27 mouse cellular contexts compared by ENCODE assay signal in genomic region chr5:66455271-66455670, GRCm38 (mm10).
A peak's percentile ranks its signal among the peaks of the same experiment; 100 is the strongest.
DNase-seq lines count a peak whose midpoint lies in the region; ATAC-seq and TF ChIP-seq lines count a peak whose summit lies in the region.
"Had no signal": no experiment of that assay in that cellular context is flagged by ENCODE, and none has a peak within 500 bp of the region (broad histone marks: within the 10 kb centered on the region; RNA-seq: fewer than 3 reads in every experiment).

No protein-coding gene starts in this region.

- no peak overlapping the region for H3K4me3 ChIP-seq in liver, adult 2 months (ENCODE audit: insufficient read depth, low read depth, low read length)
- no peak overlapping the region for H3K4me3 ChIP-seq in liver, embryonic 11.5 days (ENCODE audit: low read depth, low read length)
- H3K4me3 ChIP-seq: embryonic facial prominence, embryonic 10.5 days; embryonic facial prominence, embryonic 15.5 days; forebrain, embryonic 13.5 days; hindbrain, embryonic 12.5 days; intestine, embryonic 15.5 days; lung, embryonic 15.5 days; midbrain, embryonic 12.5 days; neural tube, embryonic 13.5 days had no signal

- no peaks in the 10 kb centered on the region for H3K27me3 ChIP-seq in liver, adult 2 months (ENCODE audit: control insufficient read depth, insufficient read depth, low read length)
- no peaks in the 10 kb centered on the region for H3K27me3 ChIP-seq in liver, embryonic 11.5 days (replicated peaks; ENCODE audit: control insufficient read depth, insufficient read depth, low read length)
- H3K27me3 ChIP-seq: embryonic facial prominence, embryonic 15.5 days; forebrain, embryonic 13.5 days; hindbrain, embryonic 12.5 days; intestine, embryonic 15.5 days; lung, embryonic 15.5 days; midbrain, embryonic 12.5 days; neural tube, embryonic 13.5 days; Patski had no signal

- no peak overlapping the region for H3K9ac ChIP-seq in liver, adult 2 months (ENCODE audit: low read depth, low read length)
- no peak overlapping the region for H3K9ac ChIP-seq in liver, embryonic 11.5 days (ENCODE audit: low read depth, low read length)
- H3K9ac ChIP-seq: embryonic facial prominence, embryonic 15.5 days; forebrain, embryonic 13.5 days; hindbrain, embryonic 12.5 days; intestine, embryonic 15.5 days; lung, embryonic 15.5 days; midbrain, embryonic 12.5 days; neural tube, embryonic 13.5 days had no signal

- H3K4me2 ChIP-seq in liver, embryonic 11.5 days = no peak overlapping the region
- H3K4me2 ChIP-seq: embryonic facial prominence, embryonic 15.5 days; forebrain, embryonic 13.5 days; heart, embryonic 11.5 days; hindbrain, embryonic 12.5 days; intestine, embryonic 15.5 days; lung, embryonic 15.5 days; midbrain, embryonic 12.5 days; neural tube, embryonic 13.5 days had no signal

- ATAC-seq in liver, embryonic 11.5 days (replicated peaks; ENCODE audit: low FRiP score) = no peak
- no peak for ATAC-seq in megakaryocyte-erythroid progenitor cell, adult 5-6 weeks (replicated peaks; ENCODE audit: low FRiP score, low TSS enrichment, poor library complexity, severe bottlenecking)
- ATAC-seq: forebrain, embryonic 13.5 days; hindbrain, postnatal 0 days; intestine, embryonic 15.5 days; Patski had no signal

- H3K27ac ChIP-seq in liver, adult 2 months (replicated peaks; ENCODE audit: insufficient read depth, low read depth, low read length) = no peak overlapping the region
- no peak overlapping the region for H3K27ac ChIP-seq in liver, embryonic 11.5 days (ENCODE audit: low read depth, low read length)
- H3K27ac ChIP-seq: embryonic facial prominence, embryonic 10.5 days; embryonic facial prominence, embryonic 15.5 days; forebrain, embryonic 13.5 days; hindbrain, embryonic 12.5 days; hindbrain, postnatal 0 days; intestine, embryonic 15.5 days; lung, embryonic 15.5 days; midbrain, embryonic 12.5 days; neural tube, embryonic 13.5 days; stomach, postnatal 0 days had no signal

- H3K9me3 ChIP-seq in liver, embryonic 11.5 days (ENCODE audit: control insufficient read depth, low read length) = no peaks in the 10 kb centered on the region
- H3K9me3 ChIP-seq: embryonic facial prominence, embryonic 15.5 days; forebrain, embryonic 13.5 days; hindbrain, embryonic 12.5 days; intestine, embryonic 15.5 days; lung, embryonic 15.5 days; midbrain, embryonic 12.5 days; neural tube, embryonic 13.5 days had no signal

- H3K4me1 ChIP-seq in liver, adult 2 months (ENCODE audit: control insufficient read depth, insufficient read depth, low read length) = peaks cover 8% of the 10 kb centered on the region
- peaks cover 8% of the 10 kb centered on the region for H3K4me1 ChIP-seq in liver, embryonic 11.5 days (replicated peaks; ENCODE audit: control insufficient read depth, insufficient read depth, low read length)
- H3K4me1 ChIP-seq: midbrain, embryonic 12.5 days had no signal

- WGBS in liver, adult 2 months = 41% methylated on average over 5 of the region's 5 CpGs
- 74% methylated on average over 5 of the region's 5 CpGs for WGBS in liver, embryonic 11.5 days

- TF ChIP-seq POLR2A in liver, adult 2 months (IDR thresholded peaks at IDR 0.05; ENCODE audit: extremely low read depth, insufficient read depth, low read length) = no peak

- no peak for TF ChIP-seq CTCF in liver, adult 2 months (IDR thresholded peaks at IDR 0.05; ENCODE audit: low read depth, low read length)

- peak; percentile 24 for DNase-seq in adrenal gland, adult 8-10 months
- no peak for DNase-seq in adrenal gland, postnatal 25 days
- peak; percentile 51 for DNase-seq in kidney, adult 18-20 months
- no peak for DNase-seq in kidney, postnatal 4 days
- DNase-seq in liver, adult 2 months (ENCODE audit: extremely low read depth, low read depth, low spot score) = peak; percentile 87
- DNase-seq in liver, embryonic 11.5 days (ENCODE audit: low spot score) = no peak
- DNase-seq: cerebellum, adult 18-20 months; cerebellum, postnatal 25 days; gastrocnemius, postnatal 10 days; heart, postnatal 36 days; liver; right cerebral cortex, postnatal 4 days; thymus, adult 18-20 months; thymus, postnatal 25 days had no signal

- peaks cover 3% of the 10 kb centered on the region; the same call in 1 of the 2 replicates for H3K79me2 ChIP-seq in liver, adult 2 months (ENCODE audit: control insufficient read depth, insufficient read depth, low read length)

- H3K36me3 ChIP-seq in liver, adult 2 months (ENCODE audit: control insufficient read depth, insufficient read depth, low read length) = peaks cover 3% of the 10 kb centered on the region
- H3K36me3 ChIP-seq in liver, embryonic 11.5 days (ENCODE audit: control insufficient read depth, insufficient read depth, low read length) = no peaks in the 10 kb centered on the region

Comparison
In these comparisons a context has a peak if more than half of its experiments do, and no peak if none do; other contexts are left out.
1. DNase-seq: peak in adrenal gland, adult 8-10 months (single experiment), kidney, adult 18-20 months (single experiment) and liver, adult 2 months (single experiment); none in adrenal gland, postnatal 25 days (single experiment), kidney, postnatal 4 days (0 of 2) and liver, embryonic 11.5 days (single experiment).